Mouse (Mus musculus) monocyte, adult 5-6 weeks (primary cell): ENCODE data around the gene Clec4a3. TPM values are rescaled to one million over a fixed set of nuclear protein-coding genes. Genes with fewer than 3 reads are reported as not detected.
A peak's percentile ranks its signal among the peaks of the same experiment; 100 is the strongest.
"Not testable (repeated sequence)": the region's sequence is repeated elsewhere in the genome, so short reads cannot be mapped to it uniquely, and the experiment has no call there.

Experiments used
- ATAC-seq: fragments of 153-309, 156-312 bp; replicated peaks from 2 replicates; pipeline ENCODE4 v1.8.0; 2017; ENCODE audit warnings: mild to moderate bottlenecking; ENCODE audit not compliant: low TSS enrichment, insufficient number of reproducible peaks, severe bottlenecking, poor library complexity, low FRiP score
- total RNA-seq: library from RNA; stranded (forward); fragments of 200-1000, 200-491, 200-594 nt; gene quantifications from 3 replicates; pipeline ENCODE4 v1.2.3, GENCODE M21; 2017

Clec4a3 gene
- total RNA-seq, result 388 to 868 TPM (median 791 TPM) in 3 replicates

- peak; percentile 93 for ATAC-seq
Observed at GRCm38 (mm10) chr6:122952401-122952800, at the start of gene Clec4a3. Gene Clec4a3, plus strand, starts transcription at chr6:122952515.

GRCm38 (mm10) chr6:122919922-122920321 lies 32.4 kb upstream of the Clec4a3 start:
- no peak for ATAC-seq

GRCm38 (mm10) chr6:122921451-122921850 lies 30.9 kb upstream of the Clec4a3 start, which contains the start of gene Clec4a1:
Gene Clec4a1, plus strand, starts transcription at chr6:122921848.
- ATAC-seq, result peak; percentile 81

- peak; percentile 60 for ATAC-seq
Observed at GRCm38 (mm10) chr6:122934845-122935244, 17.5 kb upstream of the Clec4a3 start.

- peak; percentile 86 for ATAC-seq
Observed at GRCm38 (mm10) chr6:122939618-122940017, 12.7 kb upstream of the Clec4a3 start.

- peak; percentile 86 for ATAC-seq
Observed at GRCm38 (mm10) chr6:122946760-122947159, 5.6 kb upstream of the Clec4a3 start.

- no peak for ATAC-seq
Observed at GRCm38 (mm10) chr6:122964562-122964961, 12.2 kb downstream of the Clec4a3 start.

- ATAC-seq, result peak; percentile 55
Observed at GRCm38 (mm10) chr6:122969048-122969447, 16.7 kb downstream of the Clec4a3 start.

- peak; percentile 59; the same call in 1 of the 2 replicates for ATAC-seq
Observed at GRCm38 (mm10) chr6:122989876-122990437, 37.6 kb downstream of the Clec4a3 start, which contains the start of gene Clec4a4. Gene Clec4a4, plus strand, starts transcription at chr6:122990367.

- ATAC-seq, result not testable (repeated sequence)
Observed at GRCm38 (mm10) chr6:123004696-123005095, 52.4 kb downstream of the Clec4a3 start.

GRCm38 (mm10) chr6:123005591-123005990 lies 53.3 kb downstream of the Clec4a3 start:
- ATAC-seq, result no peak

Other genes with a start within 250 kb of the Clec4a3 start
- gene Nanog, start 245.0 kb upstream of the Clec4a3 start, total RNA-seq, result not detected in 3 replicates
- 57.5 to 73.6 TPM (median 60.1 TPM) in 3 replicates for gene Slc2a3, start 150.9 kb upstream of the Clec4a3 start, total RNA-seq
- 17.1 to 28.8 TPM (median 25.1 TPM) in 3 replicates for gene Foxj2, start 132.6 kb upstream of the Clec4a3 start, total RNA-seq
- gene C3ar1, start 96.4 kb upstream of the Clec4a3 start, total RNA-seq, result 1.8 to 13.4 TPM (median 9.7 TPM) in 3 replicates
- gene Necap1, start 78.0 kb upstream of the Clec4a3 start, total RNA-seq, result 52.8 to 81.1 TPM (median 65.0 TPM) in 3 replicates
- 202 to 205 TPM (median 202 TPM) in 3 replicates for gene Clec4a1, start 30.7 kb upstream of the Clec4a3 start, total RNA-seq
- 7.0 to 13.7 TPM (median 11.1 TPM) in 3 replicates for gene Clec4a4, start 37.9 kb downstream of the Clec4a3 start, total RNA-seq
- gene Clec4b1, start 97.4 kb downstream of the Clec4a3 start, total RNA-seq, result 9.1 to 25.6 TPM (median 14.4 TPM) in 3 replicates
- gene Clec4a2, start 153.9 kb downstream of the Clec4a3 start, total RNA-seq, result 5.6 to 19.5 TPM (median 16.4 TPM) in 3 replicates
- gene Clec4b2, start 220.4 kb downstream of the Clec4a3 start, total RNA-seq, result not detected in 3 replicates